Mouse (Mus musculus) spleen, adult 18-20 months (tissue): ENCODE results near the gene Mctp2.
A peak's percentile ranks its signal among the peaks of the same experiment; 100 is the strongest.

Experiments
- DNase-seq, 2 experiments: peaks; one replicate each; pipeline ENCODE4 v3.0.0; 2022; ENCODE audit warnings: mixed read lengths in 2 of 2

Gene Mctp2

DNA sequence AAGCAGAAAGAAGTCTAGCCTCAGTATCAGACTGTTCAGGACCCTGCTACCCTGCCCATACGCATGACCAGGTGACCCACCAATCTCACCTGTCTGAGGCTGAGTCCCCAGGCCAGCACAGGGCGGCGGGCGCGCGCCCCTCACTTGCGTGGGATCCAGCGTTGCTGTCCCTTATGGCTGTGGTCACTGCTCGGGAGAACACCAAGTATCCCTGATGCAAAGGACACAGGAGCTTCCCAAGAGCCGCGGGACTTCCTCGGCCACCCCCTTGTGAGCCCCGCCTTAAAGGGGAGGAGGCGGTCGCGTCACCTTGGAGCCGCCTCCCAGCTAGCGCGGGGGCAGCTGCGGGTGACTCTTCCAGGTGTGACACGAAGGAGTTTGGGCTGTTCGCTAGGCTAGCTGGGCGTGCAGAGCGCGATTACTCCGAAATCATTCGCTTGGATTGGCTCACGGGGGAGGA is at the start of gene Mctp2:
Gene Mctp2, minus strand, starts transcription at position 227 of the 460 bp plus-strand sequence.
- DNase-seq = peak; percentile 71 to 74

GRCm38 (mm10) chr7:72345901-72346300 is 39.5 kb upstream of the Mctp2 start:
- DNase-seq = no peak

DNA sequence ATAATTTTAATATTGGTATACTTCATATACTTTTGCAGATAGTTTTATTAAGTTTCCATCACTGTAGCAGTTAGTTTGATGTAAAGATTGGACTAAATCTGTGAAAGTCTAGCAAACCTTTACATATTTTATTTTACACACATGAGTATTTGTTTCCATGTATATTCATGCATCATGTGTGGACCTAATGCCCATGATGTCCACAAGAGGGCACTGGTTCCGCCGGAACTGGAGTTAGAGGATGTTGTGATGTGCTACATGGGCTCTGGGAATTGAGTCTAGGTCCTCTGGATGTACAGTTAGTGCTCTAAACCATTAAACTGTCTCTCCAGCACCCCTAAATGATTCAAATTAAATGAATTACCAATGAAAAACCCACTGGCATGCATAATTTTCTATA is 37.3 kb upstream of the Mctp2 start:
- no peak for DNase-seq

GRCm38 (mm10) chr7:72342822-72343221 is 36.4 kb upstream of the Mctp2 start:
- peak in 1 of 2 experiments; percentile 29 for DNase-seq

GRCm38 (mm10) chr7:72325961-72326360 is 19.6 kb upstream of the Mctp2 start:
- no peak for DNase-seq

- no peak for DNase-seq
Measured at GRCm38 (mm10) chr7:72320906-72321305, 14.5 kb upstream of the Mctp2 start.

GRCm38 (mm10) chr7:72320441-72320840 is 14.0 kb upstream of the Mctp2 start:
- no peak for DNase-seq

DNA sequence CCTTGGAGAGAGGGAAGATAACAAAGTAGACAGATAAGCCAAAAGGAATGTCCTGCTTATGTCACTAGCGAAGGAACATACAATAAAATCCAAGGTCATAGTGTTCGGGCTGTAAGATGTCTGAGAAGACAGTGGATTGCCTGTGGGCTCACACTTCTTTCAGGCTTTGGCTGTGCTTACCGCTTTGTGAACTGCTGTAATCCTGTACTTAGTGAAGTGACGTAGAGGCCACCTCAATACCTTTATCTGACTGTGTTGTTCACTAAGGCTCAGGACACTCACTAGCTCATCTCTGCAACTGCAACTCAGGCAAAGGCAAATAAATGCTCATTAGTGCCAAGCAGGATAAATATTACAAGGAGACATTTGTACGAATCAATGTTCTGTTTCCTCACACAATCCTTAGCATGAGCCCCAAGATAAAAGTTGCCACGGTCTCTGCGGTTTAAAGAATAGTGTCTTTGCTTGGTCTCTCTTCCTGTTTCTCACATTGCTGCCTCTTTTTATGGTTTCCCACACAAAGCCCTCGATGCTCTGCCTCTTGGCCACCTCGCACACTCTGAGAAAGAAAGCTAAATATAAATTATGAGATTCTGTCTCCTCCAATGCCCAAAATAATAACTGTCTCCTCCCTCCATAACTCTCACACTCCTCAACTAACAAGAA is 8.1 kb upstream of the Mctp2 start:
- no peak for DNase-seq

DNA sequence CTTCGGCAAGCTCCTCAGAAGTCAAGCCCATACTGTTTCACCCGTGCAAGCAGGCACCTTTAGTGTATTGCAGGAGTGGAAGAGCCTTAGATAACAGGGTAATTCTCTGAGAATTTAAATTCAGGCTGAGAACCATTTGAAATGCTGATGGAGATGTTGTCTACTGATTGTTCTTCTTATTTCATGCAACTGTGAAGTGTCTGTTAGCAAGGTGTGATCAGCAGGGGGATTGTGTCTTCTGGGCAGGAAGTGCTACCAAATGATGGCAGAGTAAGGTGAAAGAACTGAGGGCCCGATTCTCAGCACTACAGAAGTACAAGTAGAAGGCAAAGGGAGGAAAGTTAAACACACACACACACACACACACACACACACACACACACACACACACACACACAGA is 7.5 kb upstream of the Mctp2 start:
- no peak for DNase-seq

- no peak for DNase-seq
Measured at GRCm38 (mm10) chr7:72311582-72311981, 5.2 kb upstream of the Mctp2 start.

- peak; percentile 15 to 26 for DNase-seq
Measured at GRCm38 (mm10) chr7:72308078-72308477, 1.7 kb upstream of the Mctp2 start.

GRCm38 (mm10) chr7:72306847-72307246 is 439 bp upstream of the Mctp2 start:
- DNase-seq = no peak

DNA sequence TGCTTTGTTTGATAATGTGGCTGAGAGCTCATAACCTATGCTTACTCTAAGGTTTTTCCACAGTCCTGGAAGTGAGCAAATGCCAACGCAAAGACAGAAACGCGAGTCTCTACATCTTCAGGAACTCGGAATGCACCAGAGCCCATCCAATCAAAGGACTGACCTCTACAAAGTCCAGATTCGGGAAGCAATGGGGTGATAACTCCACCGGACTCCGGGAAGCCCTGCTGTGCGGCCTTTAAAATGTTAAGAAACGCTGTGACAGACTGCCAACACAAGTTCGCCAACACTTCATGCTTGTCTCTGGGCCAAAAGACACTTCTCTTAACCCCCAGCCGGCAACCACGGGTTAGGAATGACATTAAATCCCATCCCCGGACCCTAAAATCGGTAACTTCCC is 437 bp downstream of the Mctp2 start:
- no peak for DNase-seq

- DNase-seq = no peak
Measured at GRCm38 (mm10) chr7:72301667-72302066, 4.7 kb downstream of the Mctp2 start.

DNA sequence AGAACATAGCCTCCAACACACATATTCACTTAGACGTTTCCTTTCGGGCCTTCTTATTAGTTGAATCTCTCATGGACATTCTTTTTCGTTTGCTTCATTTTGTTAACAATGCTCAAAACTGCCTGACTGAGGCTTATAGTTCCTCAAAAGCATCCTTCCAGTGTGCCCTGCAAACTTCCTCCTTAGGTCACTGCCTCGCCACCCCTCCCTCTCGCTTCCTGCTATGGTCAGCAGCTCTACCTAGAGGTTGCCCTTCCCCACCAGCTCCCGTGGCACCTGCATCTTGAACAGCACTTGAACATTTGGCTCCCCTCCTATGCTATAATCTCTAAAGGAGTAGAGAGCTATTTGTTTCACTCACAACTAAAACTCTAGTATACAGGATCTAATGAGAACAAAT is 6.7 kb downstream of the Mctp2 start:
- peak; percentile 38 to 44 for DNase-seq

DNA sequence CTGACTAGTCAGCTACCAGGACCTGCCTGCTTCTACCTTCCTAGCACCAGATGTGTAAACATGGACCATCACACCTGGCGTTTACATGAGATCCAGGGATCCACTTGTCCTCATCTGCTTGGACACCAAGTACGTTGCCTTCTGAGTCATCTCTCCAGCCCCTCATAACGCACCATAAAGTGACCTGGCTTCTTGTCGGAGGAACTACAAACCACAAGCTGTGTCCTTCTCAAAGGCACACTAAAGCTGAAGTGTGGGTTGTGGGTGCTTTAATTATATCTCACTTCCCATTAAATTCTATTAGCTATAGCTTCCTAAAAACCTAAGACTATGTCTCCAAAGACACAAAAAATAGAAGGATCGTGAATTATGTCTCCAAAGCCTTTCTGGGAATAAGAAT is 9.4 kb downstream of the Mctp2 start:
- DNase-seq = no peak

- no peak for DNase-seq
Measured at GRCm38 (mm10) chr7:72296171-72296570, 10.2 kb downstream of the Mctp2 start.

DNA sequence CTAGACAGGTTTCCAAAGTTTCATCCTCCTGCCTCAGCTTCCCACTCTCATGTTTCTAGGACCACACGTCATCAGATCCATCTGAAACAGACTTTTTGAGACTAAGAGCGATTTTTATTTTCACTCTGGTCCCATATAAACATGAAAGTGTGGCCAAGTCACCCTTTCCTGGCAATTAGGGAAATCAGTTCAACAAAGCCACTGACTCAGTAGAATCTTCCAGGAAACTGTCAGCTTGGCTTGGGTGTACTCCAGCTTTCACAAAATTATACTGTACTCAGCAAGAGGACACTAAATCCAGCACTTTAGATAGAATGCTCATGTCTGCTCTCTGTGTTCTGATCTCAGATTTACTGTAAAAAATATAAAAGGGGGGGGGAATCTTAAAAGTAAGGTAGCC is 11.5 kb downstream of the Mctp2 start:
- no peak for DNase-seq

GRCm38 (mm10) chr7:72293784-72294538 is 12.4 kb downstream of the Mctp2 start:
- no peak for DNase-seq

DNA sequence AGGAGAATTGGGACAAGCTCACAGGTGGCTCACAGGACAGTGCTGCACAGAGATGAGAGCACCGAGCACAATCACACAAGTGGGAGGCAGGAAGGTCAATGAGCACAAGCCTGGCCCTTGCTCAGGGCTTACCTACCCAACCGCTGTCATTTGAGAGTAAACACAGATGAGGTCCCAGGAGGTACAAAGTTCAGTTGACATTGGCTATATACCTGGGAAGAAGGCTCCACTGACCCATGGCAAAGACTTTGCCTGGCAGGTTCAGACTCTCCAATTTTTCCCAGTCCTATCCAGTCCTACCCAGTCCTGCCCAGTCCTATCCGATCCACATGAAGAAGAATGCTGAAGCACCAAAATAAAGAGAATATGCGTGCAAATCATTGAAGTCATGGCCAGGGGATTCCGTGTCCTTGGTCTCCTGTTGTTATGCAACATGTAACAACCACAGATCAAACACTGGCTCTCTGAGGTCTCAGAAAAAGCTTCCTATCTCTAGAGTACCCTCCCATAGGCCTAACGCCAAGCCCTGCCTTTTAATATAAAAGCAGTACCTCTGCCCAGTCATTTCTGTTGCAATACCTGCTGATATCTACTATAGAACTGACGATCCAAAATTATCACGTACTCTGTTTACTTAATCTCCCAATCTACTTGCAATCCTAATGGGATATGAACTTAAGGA is 14.0 kb downstream of the Mctp2 start:
- DNase-seq = no peak

GRCm38 (mm10) chr7:72280721-72281120 is 25.7 kb downstream of the Mctp2 start:
- DNase-seq = peak; percentile 33 to 59

GRCm38 (mm10) chr7:72278412-72278811 is 28.0 kb downstream of the Mctp2 start:
- DNase-seq = peak in 1 of 2 experiments; percentile 20

DNA sequence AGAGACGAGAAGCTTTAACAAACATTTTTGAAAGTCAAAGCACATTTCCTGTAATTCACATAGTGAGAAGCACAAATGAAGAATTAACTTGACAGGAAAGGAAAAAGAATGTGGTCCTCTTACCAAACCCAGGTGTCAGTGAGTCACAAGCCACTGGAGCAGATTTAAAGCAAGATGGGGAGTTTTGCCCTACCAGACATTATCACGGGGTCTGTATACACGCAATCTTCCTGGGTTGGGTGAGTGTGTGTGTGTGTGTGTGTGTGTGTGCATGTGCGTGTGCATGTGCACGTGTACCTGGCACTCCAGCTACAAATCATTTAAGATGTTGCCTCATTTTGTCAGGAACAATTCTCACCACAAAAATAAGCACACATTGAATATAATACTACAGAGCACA is 30.9 kb downstream of the Mctp2 start:
- no peak for DNase-seq

GRCm38 (mm10) chr7:72271546-72271945 is 34.9 kb downstream of the Mctp2 start:
- DNase-seq = no peak
